Mouse (Mus musculus): ENCODE measurements around the gene Olfr159. TPM values are rescaled to one million over a fixed set of nuclear protein-coding genes. Genes with fewer than 3 reads are reported as not detected.

Olfr159 gene
- polyA plus RNA-seq, 1 experiment from 2014 or later, result not detected

DNA sequence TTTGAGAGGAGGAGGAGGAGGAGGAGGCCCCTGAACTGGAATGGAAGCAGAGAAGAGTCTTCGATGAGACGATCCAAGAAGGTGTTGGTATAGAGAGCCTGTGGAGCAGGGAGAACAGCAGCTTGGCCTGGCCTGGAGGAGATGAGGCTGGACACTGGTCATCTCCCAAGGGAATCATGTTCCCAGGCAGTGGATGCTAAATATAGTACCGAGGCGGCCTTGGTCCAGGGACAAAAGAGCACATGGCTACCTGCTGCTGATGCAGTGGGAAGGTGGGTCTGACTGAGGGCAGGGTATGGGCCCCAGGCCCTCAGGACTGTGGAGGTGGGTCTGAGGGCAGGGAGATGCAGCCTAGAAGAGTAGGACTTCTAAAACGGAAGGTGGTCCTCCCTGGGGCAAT lies 37.6 kb downstream of the Olfr159 start:
- no peak for ATAC-seq (ENCODE audit: low read depth)
- Histone ChIP-seq H3K27ac (ENCODE audit: low read length) (no peak overlapping the region), H3K27me3 (ENCODE audit: control insufficient read depth, insufficient read depth, low read depth, low read length) (no peaks in the 10 kb centered on the region), H3K4me1 (replicated peaks; ENCODE audit: control insufficient read depth, insufficient read depth, low read length) (peaks cover 36% of the 10 kb centered on the region), H3K9ac (ENCODE audit: low read length) (no peak overlapping the region), H3K4me3 (ENCODE audit: low read length) (no peak overlapping the region), H3K36me3 (ENCODE audit: control insufficient read depth, insufficient read depth, low read length) (no peaks in the 10 kb centered on the region), H3K4me2 (ENCODE audit: low read depth, low read length) (no peak overlapping the region), H3K9me3 (ENCODE audit: control insufficient read depth, low read length) (no peaks in the 10 kb centered on the region)
- 76% methylated on average over 5 of the region's 5 CpGs for WGBS

DNA sequence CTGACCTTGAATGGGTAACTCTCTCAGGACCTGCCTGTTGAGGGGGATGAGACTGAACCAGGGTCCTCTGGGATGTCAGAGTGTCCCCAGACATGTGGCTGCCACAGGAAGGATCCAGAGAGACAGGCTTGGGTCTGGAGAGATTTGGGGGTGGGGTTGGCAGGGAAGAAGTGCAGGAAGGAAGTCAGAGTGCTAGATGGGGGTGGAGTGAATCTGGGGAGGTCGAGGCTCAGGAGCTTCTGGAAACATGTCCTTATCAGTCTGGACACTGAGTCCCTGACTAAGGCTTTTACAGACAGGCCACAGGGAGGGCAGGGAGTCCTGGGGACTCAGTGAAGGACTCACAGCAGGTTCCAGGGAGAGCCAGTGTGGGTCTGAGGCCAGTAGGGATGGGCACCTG lies 38.6 kb downstream of the Olfr159 start:
- Histone ChIP-seq H3K4me3 (ENCODE audit: low read length) (no peak overlapping the region), H3K4me1 (replicated peaks; ENCODE audit: control insufficient read depth, insufficient read depth, low read length) (peaks cover 44% of the 10 kb centered on the region), H3K36me3 (ENCODE audit: control insufficient read depth, insufficient read depth, low read length) (no peaks in the 10 kb centered on the region), H3K27me3 (ENCODE audit: control insufficient read depth, insufficient read depth, low read depth, low read length) (no peaks in the 10 kb centered on the region), H3K9ac (ENCODE audit: low read length) (peak overlapping the region; percentile 2; the same call in 1 of the 2 replicates), H3K27ac (ENCODE audit: low read length) (no peak overlapping the region), H3K9me3 (ENCODE audit: control insufficient read depth, low read length) (no peaks in the 10 kb centered on the region), H3K4me2 (ENCODE audit: low read depth, low read length) (no peak overlapping the region)
- 5% methylated on average over 1 of the region's 1 CpGs for WGBS
- no peak for ATAC-seq (ENCODE audit: low read depth)

DNA sequence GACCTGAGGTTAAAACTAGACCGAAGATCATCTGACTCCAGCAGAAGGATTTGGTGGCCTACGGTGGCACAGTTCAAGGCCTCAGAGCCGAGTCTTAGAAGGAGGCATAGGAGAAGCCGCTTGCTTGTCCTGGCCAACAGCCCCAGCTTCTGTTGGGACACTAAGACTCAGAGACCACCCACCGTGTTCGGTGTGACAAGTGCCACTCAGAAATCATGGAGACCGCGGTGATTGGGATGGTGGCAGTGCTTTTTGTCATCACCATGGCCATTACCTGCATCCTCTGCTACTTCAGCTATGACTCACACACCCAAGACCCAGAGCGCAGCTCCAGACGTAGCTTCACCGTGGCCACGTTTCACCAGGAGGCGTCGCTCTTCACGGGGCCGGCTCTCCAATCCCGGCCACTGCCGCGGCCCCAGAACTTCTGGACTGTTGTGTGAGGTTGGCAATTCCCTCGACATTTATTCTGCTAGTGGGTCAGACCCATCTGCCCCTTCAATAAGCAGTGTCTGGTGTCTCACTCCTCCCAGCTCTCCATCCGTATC lies 40.0 kb downstream of the Olfr159 start:
- Histone ChIP-seq H3K9ac (ENCODE audit: low read length) (no peak overlapping the region), H3K36me3 (ENCODE audit: control insufficient read depth, insufficient read depth, low read length) (no peaks in the 10 kb centered on the region), H3K27ac (ENCODE audit: low read length) (peak overlapping the region; percentile 82), H3K4me2 (ENCODE audit: low read depth, low read length) (peak overlapping the region; percentile 6; the same call in 1 of the 2 replicates), H3K9me3 (ENCODE audit: control insufficient read depth, low read length) (no peaks in the 10 kb centered on the region), H3K4me3 (ENCODE audit: low read length) (no peak overlapping the region), H3K27me3 (ENCODE audit: control insufficient read depth, insufficient read depth, low read depth, low read length) (no peaks in the 10 kb centered on the region), H3K4me1 (replicated peaks; ENCODE audit: control insufficient read depth, insufficient read depth, low read length) (peaks cover 54% of the 10 kb centered on the region)
- no peak for ATAC-seq (ENCODE audit: low read depth)
- 57% methylated on average over 21 of the region's 21 CpGs for WGBS

DNA sequence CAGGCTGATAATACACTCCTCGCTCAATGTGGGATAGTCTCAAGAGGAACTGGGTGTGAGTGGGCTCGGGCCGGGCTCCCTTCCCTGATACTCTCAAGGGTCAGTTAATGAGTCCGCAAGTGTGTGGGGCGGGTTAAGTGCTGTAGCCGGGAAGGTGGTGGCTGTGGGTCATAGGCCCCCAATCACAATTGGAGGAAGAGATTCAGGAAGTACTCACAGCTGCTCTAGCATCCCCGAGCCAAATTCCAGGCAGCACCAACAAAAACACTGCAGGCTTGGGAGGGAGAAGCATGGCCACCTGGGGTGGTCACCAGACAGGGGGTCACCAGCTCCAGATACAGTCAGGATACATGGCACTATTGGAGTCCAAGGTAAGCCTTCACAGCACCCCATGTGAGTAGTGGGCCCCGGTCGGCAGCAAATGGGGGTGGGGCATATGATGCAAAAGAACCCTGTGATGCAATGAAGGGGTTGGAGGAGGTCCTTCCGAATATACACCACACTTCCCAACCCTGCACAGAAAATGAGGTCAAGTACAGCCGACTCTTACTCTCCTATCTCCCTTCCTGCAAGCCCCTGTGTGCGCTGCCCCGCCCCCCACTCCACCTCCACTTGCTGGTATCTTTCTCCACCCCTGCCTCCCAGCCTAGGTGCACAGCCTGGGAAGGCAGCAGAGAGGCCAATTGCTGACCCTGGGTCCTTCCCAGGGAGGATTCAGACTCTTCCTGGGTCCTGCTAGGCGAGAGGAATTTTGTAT lies 40.8 kb downstream of the Olfr159 start, which contains the start of gene Spaar:
TSS of gene Spaar (plus strand) at position 241 of the 757 bp plus-strand sequence.
- Histone ChIP-seq H3K27me3 (ENCODE audit: control insufficient read depth, insufficient read depth, low read depth, low read length) (no peaks in the 10 kb centered on the region), H3K4me3 (ENCODE audit: low read length) (no peak within 1 kb of the TSS), H3K4me2 (ENCODE audit: low read depth, low read length) (peak within 1 kb of the TSS; percentile 19; the same call in 1 of the 2 replicates), H3K9me3 (ENCODE audit: control insufficient read depth, low read length) (no peaks in the 10 kb centered on the region), H3K36me3 (ENCODE audit: control insufficient read depth, insufficient read depth, low read length) (no peaks in the 10 kb centered on the region), H3K9ac (ENCODE audit: low read length) (no peak within 1 kb of the TSS), H3K4me1 (replicated peaks; ENCODE audit: control insufficient read depth, insufficient read depth, low read length) (peaks cover 54% of the 10 kb centered on the region), H3K27ac (ENCODE audit: low read length) (peak within 1 kb of the TSS; percentile 82)
- WGBS, result 35% methylated on average over 14 of the region's 14 CpGs
- peak; percentile 29 for ATAC-seq (ENCODE audit: low read depth)

DNA sequence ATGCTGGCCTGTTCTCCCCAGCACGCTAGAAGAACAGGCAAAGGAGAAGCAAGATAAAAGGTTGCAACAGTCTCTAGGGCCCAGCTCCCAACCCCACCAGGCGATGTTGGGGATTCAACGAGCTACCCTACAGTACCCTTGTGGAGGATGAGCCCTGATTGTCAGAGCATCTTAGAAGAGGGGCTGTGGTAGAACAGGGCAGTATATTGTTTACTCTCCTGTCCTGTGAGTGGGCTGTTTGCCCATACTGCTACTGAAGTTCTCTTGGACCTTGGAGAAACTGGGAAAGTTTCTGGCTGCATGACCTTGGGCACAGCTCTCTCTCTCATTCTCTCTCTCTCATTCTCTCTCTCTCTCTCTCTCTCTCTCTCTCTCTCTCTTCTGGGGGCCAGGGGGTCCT lies 41.7 kb downstream of the Olfr159 start:
- Histone ChIP-seq H3K4me1 (replicated peaks; ENCODE audit: control insufficient read depth, insufficient read depth, low read length) (peaks cover 54% of the 10 kb centered on the region), H3K9me3 (ENCODE audit: control insufficient read depth, low read length) (no peaks in the 10 kb centered on the region), H3K36me3 (ENCODE audit: control insufficient read depth, insufficient read depth, low read length) (no peaks in the 10 kb centered on the region), H3K4me2 (ENCODE audit: low read depth, low read length) (no peak overlapping the region), H3K27ac (ENCODE audit: low read length) (peak overlapping the region; percentile 82), H3K4me3 (ENCODE audit: low read length) (no peak overlapping the region), H3K27me3 (ENCODE audit: control insufficient read depth, insufficient read depth, low read depth, low read length) (no peaks in the 10 kb centered on the region), H3K9ac (ENCODE audit: low read length) (no peak overlapping the region)
- WGBS, result 35% methylated on average over 3 of the region's 3 CpGs
- no peak for ATAC-seq (ENCODE audit: low read depth)

DNA sequence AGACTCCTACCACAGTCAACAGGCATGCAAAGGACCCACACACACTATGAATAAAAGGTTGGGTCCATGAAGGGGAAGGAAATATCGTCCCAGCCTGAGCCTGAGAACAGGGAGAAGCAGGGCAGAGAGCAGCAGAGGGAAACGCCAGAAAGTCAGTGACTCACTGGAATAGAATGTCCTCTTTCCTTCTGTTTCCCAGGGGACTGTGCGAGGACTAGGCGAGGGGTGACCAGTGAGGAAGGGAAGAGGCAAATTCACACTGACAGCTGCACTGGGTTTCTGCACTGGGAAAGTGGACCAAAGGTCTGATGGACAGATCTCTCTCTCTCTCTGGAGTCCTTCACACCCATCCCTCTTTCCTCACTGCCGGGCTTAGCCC lies 42.2 kb downstream of the Olfr159 start:
- Histone ChIP-seq H3K27ac (ENCODE audit: low read length) (peak overlapping the region; percentile 82), H3K9ac (ENCODE audit: low read length) (no peak overlapping the region), H3K4me2 (ENCODE audit: low read depth, low read length) (no peak overlapping the region), H3K27me3 (ENCODE audit: control insufficient read depth, insufficient read depth, low read depth, low read length) (no peaks in the 10 kb centered on the region), H3K4me3 (ENCODE audit: low read length) (no peak overlapping the region), H3K4me1 (replicated peaks; ENCODE audit: control insufficient read depth, insufficient read depth, low read length) (peaks cover 48% of the 10 kb centered on the region), H3K9me3 (ENCODE audit: control insufficient read depth, low read length) (no peaks in the 10 kb centered on the region), H3K36me3 (ENCODE audit: control insufficient read depth, insufficient read depth, low read length) (no peaks in the 10 kb centered on the region)
- WGBS, result 17% methylated on average over 5 of the region's 5 CpGs
- ATAC-seq (ENCODE audit: low read depth), result peak; percentile 59

DNA sequence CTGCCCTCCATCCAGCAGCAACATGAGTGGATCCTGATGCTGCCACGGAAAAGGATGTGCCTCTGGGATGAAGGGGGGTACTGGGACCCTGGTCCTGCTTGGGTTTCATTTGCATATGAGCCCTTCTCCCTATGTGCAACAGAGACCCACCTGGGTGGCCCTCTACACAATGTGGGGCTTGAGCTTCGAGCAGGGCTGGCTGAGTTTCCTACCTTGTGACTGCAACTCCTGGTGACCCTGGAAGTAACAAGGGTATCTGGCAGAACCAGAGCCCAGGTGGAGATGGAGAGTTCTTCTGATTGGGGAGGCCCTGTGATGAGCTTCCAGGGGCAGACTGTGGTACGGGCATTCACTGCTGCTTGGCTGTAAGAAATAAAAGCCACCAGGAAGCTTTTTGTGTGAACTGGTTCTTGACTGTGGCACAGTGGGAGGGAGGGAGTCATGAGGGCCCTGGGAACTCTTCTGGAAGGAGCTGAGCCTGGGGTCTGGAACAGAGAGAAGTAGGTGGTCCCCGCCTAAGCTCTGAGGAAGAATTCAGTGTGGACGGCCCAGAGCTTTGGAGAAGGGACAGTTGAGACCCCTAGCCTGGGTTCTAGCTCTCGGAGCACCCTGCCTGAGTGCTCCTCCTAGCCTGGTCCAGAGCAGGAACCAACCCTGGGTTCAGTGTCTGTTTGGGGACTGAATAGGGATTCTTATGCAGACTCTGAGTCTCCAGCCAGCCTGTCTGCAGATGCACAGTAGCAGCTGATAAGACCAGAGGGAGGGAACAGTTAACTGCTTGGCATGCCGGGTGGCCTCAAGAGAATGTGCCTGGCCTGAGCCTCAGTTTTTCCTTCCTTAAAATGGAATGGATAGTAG lies 42.9 kb downstream of the Olfr159 start:
- no peak overlapping the region for H3K4me2 ChIP-seq (ENCODE audit: low read depth, low read length)
- ATAC-seq (ENCODE audit: low read depth), result 0 out of 2 replicates have a peak, but pooled peaks have one; percentile 10

DNA sequence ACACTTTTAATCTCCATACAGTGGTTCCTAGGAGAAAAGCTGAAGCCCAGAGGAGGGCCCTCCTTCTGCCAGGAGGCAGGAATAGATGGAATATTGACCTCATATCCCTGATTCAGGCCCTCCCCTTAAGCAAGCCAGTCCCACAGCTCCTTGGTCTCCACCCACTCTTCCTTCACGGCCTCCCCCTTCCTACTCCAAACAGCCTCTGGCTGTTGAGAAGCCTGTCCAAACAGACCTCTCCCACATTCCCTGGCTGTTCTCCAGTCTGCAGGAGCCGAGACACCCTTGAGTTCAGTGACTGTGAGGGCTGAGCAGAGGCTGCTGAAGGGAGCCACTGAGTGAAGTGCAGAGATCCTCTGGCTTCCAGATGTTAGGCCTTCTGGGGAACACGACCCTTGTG lies 43.8 kb downstream of the Olfr159 start, which contains the start of gene Hrct1:
TSS of gene Hrct1 (plus strand) at position 194 of the 400 bp plus-strand sequence.
- no peaks in the 10 kb centered on the region for H3K27me3 ChIP-seq (ENCODE audit: control insufficient read depth, insufficient read depth, low read depth, low read length)
- ATAC-seq (ENCODE audit: low read depth), result peak; percentile 85
- H3K4me3 ChIP-seq (ENCODE audit: low read length), result no peak within 1 kb of the TSS
- H3K9ac ChIP-seq (ENCODE audit: low read length), result peak within 1 kb of the TSS; percentile 26; the same call in 1 of the 2 replicates
- H3K27ac ChIP-seq (ENCODE audit: low read length), result peak within 1 kb of the TSS; percentile 82
- no peaks in the 10 kb centered on the region for H3K9me3 ChIP-seq (ENCODE audit: control insufficient read depth, low read length)
- H3K36me3 ChIP-seq (ENCODE audit: control insufficient read depth, insufficient read depth, low read length), result no peaks in the 10 kb centered on the region
- H3K4me1 ChIP-seq (replicated peaks; ENCODE audit: control insufficient read depth, insufficient read depth, low read length), result peaks cover 48% of the 10 kb centered on the region
- WGBS, result 12% methylated on average over 3 of the region's 3 CpGs
- no peak within 1 kb of the TSS for H3K4me2 ChIP-seq (ENCODE audit: low read depth, low read length)

More for the DNA sequence above, 42.9 kb downstream of the Olfr159 start:
- Histone ChIP-seq H3K4me1 (replicated peaks; ENCODE audit: control insufficient read depth, insufficient read depth, low read length) (peaks cover 48% of the 10 kb centered on the region), H3K27ac (ENCODE audit: low read length) (peak overlapping the region; percentile 82), H3K27me3 (ENCODE audit: control insufficient read depth, insufficient read depth, low read depth, low read length) (no peaks in the 10 kb centered on the region), H3K36me3 (ENCODE audit: control insufficient read depth, insufficient read depth, low read length) (no peaks in the 10 kb centered on the region), H3K9me3 (ENCODE audit: control insufficient read depth, low read length) (no peaks in the 10 kb centered on the region), H3K4me3 (ENCODE audit: low read length) (no peak overlapping the region), H3K9ac (ENCODE audit: low read length) (peak overlapping the region; percentile 26; the same call in 1 of the 2 replicates)
- WGBS, result 56% methylated on average over 7 of the region's 7 CpGs

Data from lung, embryonic 16.5 days (tissue).